Mouse (Mus musculus) intestine, embryonic 14.5 days (tissue): ENCODE data around the gene Clcn2. TPM values are rescaled to one million over a fixed set of nuclear protein-coding genes. Genes with fewer than 3 reads are reported as not detected.

ENCODE experiments used
- ATAC-seq: fragments of 200-750 bp; cut with Nextera tagmentation; replicated peaks from 2 replicates; pipeline ENCODE4 v1.8.0; 2017; ENCODE audit warnings: low read depth, moderate number of reproducible peaks, moderate TSS enrichment, moderate library complexity; ENCODE audit not compliant: low FRiP score, low TSS enrichment
- DNase-seq: peaks from one replicate; pipeline ENCODE4 v3.0.0-alpha.2; 2018; ENCODE audit warnings: low spot score
- H3K27ac ChIP-seq: fragments of 300-500 bp; sonication (generic); 2 replicates; pipeline ENCODE4 v1.5.1; 2014; ENCODE audit warnings: low read depth, mild to moderate bottlenecking, control low read depth
- H3K27me3 ChIP-seq: fragments of 300-500 bp; sonication (generic); replicated peaks from 2 replicates; pipeline ENCODE4 v1.6.1; 2014; ENCODE audit warnings: low read length, control low read depth; ENCODE audit not compliant: control insufficient read depth, insufficient read depth
- H3K36me3 ChIP-seq: fragments of 300-500 bp; sonication (generic); 2 replicates; pipeline ENCODE4 v1.6.1; 2014; ENCODE audit warnings: low read length, control low read depth; ENCODE audit not compliant: control insufficient read depth, insufficient read depth
- H3K4me1 ChIP-seq: fragments of 300-500 bp; sonication (generic); replicated peaks from 2 replicates; pipeline ENCODE4 v1.6.1; 2014; ENCODE audit warnings: low read length, control low read depth, mixed read lengths; ENCODE audit not compliant: control insufficient read depth, insufficient read depth
- H3K4me2 ChIP-seq: fragments of 300-500 bp; sonication (generic); 2 replicates; pipeline ENCODE4 v1.6.1; 2014; ENCODE audit warnings: low read length
- H3K4me3 ChIP-seq: fragments of 300-500 bp; sonication (generic); 2 replicates; pipeline ENCODE4 v1.5.1; 2014; ENCODE audit warnings: low read depth, low read length, control low read depth, mixed read lengths
- H3K9ac ChIP-seq: fragments of 300-500 bp; sonication (generic); 2 replicates; pipeline ENCODE4 v1.6.1; 2014; ENCODE audit warnings: mild to moderate bottlenecking, low read length
- H3K9me3 ChIP-seq: fragments of 300-500 bp; sonication (generic); 2 replicates; pipeline ENCODE4 v1.6.1; 2016; ENCODE audit warnings: low read length, control low read depth; ENCODE audit not compliant: control insufficient read depth
- WGBS: fragments of 180-500 bp; shearing (Covaris S2); extraction: QIAGEN DNeasy Blood & Tissue Kit; methylation state at CpG from one replicate; pipeline ENCODE4 v1.1.7; 2014; 5-methylcytosine and 5-hydroxymethylcytosine counted together
- polyA plus RNA-seq: library from polyadenylated mRNA; unstranded; fragments of >200 nt; fragmentation: Nextera tagmentation; extraction: Ambion mirVana; gene quantifications from 2 replicates; pipeline ENCODE4 v1.2.1, GENCODE M21; 2014

The Clcn2 gene
- polyA plus RNA-seq, 1 experiment from 2014 or later: 15.9 TPM

GRCm38 (mm10) chr16:20708939-20709734 is 8.4 kb downstream of the Clcn2 start:
- H3K4me2 ChIP-seq: no peak overlapping the region
- no peak overlapping the region for H3K4me3 ChIP-seq
- no peaks in the 10 kb centered on the region for H3K9me3 ChIP-seq
- ATAC-seq (no peak), DNase-seq (peak; percentile 82)
- no peak overlapping the region for H3K27ac ChIP-seq
- H3K9ac ChIP-seq: no peak overlapping the region
- 77% methylated on average over 19 of the region's 19 CpGs for WGBS
- peaks cover 70% of the 10 kb centered on the region for H3K36me3 ChIP-seq
- no peaks in the 10 kb centered on the region for H3K27me3 ChIP-seq
- no peaks in the 10 kb centered on the region for H3K4me1 ChIP-seq

- Histone ChIP-seq H3K27ac (no peak overlapping the region), H3K9ac (no peak overlapping the region), H3K4me1 (no peaks in the 10 kb centered on the region), H3K4me2 (no peak overlapping the region), H3K27me3 (no peaks in the 10 kb centered on the region), H3K4me3 (no peak overlapping the region), H3K36me3 (peaks cover 72% of the 10 kb centered on the region), H3K9me3 (no peaks in the 10 kb centered on the region)
- WGBS: 93% methylated on average over 21 of the region's 21 CpGs
- ATAC-seq: no peak; the same call in 1 of the 2 replicates
- DNase-seq: no peak
These were observed 9.2 kb downstream of the Clcn2 start for GRCm38 (mm10) chr16:20708220-20708938.

GRCm38 (mm10) chr16:20706407-20707055 is 11.0 kb downstream of the Clcn2 start:
- no peaks in the 10 kb centered on the region for H3K27me3 ChIP-seq
- H3K9me3 ChIP-seq: no peaks in the 10 kb centered on the region
- H3K4me1 ChIP-seq: peaks cover 12% of the 10 kb centered on the region
- H3K36me3 ChIP-seq: peaks cover 54% of the 10 kb centered on the region
- no peak overlapping the region for H3K4me2 ChIP-seq
- H3K27ac ChIP-seq: no peak overlapping the region
- H3K9ac ChIP-seq: no peak overlapping the region
- H3K4me3 ChIP-seq: no peak overlapping the region
- 80% methylated on average over 2 of the region's 2 CpGs for WGBS
- DNase-seq: no peak
- ATAC-seq: no peak

GRCm38 (mm10) chr16:20705786-20706185 is 11.8 kb downstream of the Clcn2 start:
- H3K36me3 ChIP-seq: peaks cover 49% of the 10 kb centered on the region
- H3K4me2 ChIP-seq: no peak overlapping the region
- 84% methylated on average over 3 of the region's 3 CpGs for WGBS
- DNase-seq (no peak), ATAC-seq (no peak)
- peaks cover 15% of the 10 kb centered on the region for H3K4me1 ChIP-seq
- H3K9me3 ChIP-seq: no peaks in the 10 kb centered on the region
- no peak overlapping the region for H3K4me3 ChIP-seq
- H3K27me3 ChIP-seq: no peaks in the 10 kb centered on the region
- no peak overlapping the region for H3K9ac ChIP-seq
- no peak overlapping the region for H3K27ac ChIP-seq

DNA sequence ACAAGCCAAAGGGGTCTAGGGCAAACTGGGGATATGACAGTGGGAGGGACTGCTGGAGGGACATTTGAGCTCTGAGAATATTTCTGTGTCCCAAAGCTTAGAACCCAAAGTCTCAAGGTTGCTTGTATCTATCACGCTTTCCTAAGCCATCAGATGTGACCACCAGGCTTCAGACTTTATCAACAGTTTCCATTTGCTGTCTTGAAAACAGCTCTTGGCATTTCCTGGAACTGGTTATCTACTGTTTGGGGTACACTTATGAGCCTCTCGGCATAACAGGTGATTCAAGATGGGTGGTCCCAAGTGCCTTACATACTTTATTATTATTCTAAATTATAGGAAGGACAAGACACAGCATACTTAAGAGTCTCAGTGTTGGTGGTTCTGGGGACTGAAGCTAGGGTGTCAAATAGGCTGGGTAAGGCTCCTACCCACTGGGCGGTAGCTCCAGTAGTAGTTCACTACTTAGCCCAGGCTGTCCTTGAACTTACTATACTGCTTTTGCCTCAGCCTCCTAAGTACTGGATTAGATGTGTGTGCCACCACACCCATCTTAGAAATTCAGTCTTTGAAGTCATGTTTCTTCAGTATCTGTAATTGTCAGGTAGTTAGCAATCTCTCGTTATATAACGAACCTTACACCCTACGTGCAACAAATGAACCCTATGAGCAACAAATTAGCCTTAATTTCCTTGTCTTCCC is 13.7 kb downstream of the Clcn2 start:
- ATAC-seq (no peak), DNase-seq (no peak)
- H3K9me3 ChIP-seq: no peaks in the 10 kb centered on the region

DNA sequence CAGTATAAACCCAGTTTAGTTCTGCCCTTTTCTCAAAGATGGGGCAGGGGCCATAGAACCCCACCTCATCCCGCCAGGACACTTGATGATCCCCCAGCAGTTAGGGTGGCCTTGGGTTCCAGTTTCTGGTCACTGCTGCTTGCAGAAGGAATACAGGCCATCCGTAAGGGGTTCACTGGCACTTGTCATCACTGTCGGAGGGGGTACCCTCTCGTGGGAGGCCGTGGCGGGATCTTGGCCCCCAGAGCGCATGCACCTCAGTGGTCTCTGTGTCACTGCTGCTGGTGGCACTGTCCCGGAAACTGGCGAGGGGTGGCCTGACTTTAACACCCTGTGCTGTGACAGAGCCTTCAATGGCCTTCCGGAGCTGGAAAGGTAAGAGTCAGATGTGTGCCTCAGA is 14.5 kb downstream of the Clcn2 start:
- Histone ChIP-seq H3K9ac (no peak overlapping the region), H3K4me1 (peaks cover 15% of the 10 kb centered on the region), H3K36me3 (peaks cover 40% of the 10 kb centered on the region), H3K4me2 (no peak overlapping the region), H3K27ac (no peak overlapping the region), H3K9me3 (no peaks in the 10 kb centered on the region), H3K4me3 (no peak overlapping the region), H3K27me3 (no peaks in the 10 kb centered on the region)
- DNase-seq (no peak), ATAC-seq (no peak; the same call in 1 of the 2 replicates)
- 95% methylated on average over 10 of the region's 10 CpGs for WGBS

More for the DNA sequence above, 13.7 kb downstream of the Clcn2 start:
- peaks cover 15% of the 10 kb centered on the region for H3K4me1 ChIP-seq
- no peak overlapping the region for H3K4me3 ChIP-seq
- peaks cover 48% of the 10 kb centered on the region for H3K36me3 ChIP-seq
- no peak overlapping the region for H3K4me2 ChIP-seq
- no peak overlapping the region for H3K9ac ChIP-seq
- no peaks in the 10 kb centered on the region for H3K27me3 ChIP-seq
- no peak overlapping the region for H3K27ac ChIP-seq
- WGBS: 89% methylated on average over 6 of the region's 6 CpGs

DNA sequence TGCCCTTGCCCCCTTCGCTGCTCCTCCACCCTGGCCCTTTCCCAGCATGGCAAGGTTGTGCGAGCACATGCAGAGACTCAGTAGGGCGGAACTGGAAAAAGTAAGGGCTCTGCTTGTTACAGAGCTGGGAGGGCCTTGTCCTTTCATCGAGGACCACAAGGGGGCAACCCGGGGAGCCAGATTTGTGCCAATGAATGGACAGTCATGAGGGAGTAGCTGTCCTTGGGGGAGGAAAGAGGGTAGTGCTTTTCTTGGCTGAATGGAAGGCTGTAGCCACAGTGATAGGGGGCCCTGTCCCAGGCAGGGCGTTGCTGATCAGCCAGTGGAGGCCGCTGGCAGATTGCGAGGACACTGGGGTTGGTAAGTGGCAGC is 15.0 kb downstream of the Clcn2 start:
- peaks cover 34% of the 10 kb centered on the region for H3K36me3 ChIP-seq
- no peak overlapping the region for H3K27ac ChIP-seq
- H3K4me3 ChIP-seq: no peak overlapping the region
- peaks cover 15% of the 10 kb centered on the region for H3K4me1 ChIP-seq
- peak; percentile 81 for DNase-seq
- WGBS: 14% methylated on average over 8 of the region's 8 CpGs
- no peaks in the 10 kb centered on the region for H3K9me3 ChIP-seq
- H3K4me2 ChIP-seq: no peak overlapping the region
- peak; percentile 68 for ATAC-seq
- H3K9ac ChIP-seq: peak overlapping the region; percentile 7; the same call in 1 of the 2 replicates
- no peaks in the 10 kb centered on the region for H3K27me3 ChIP-seq
